Mouse (Mus musculus): Measurements from ENCODE around the gene Crispld2. TPM values are rescaled to one million over a fixed set of nuclear protein-coding genes. Genes with fewer than 3 reads are reported as not detected.

Gene Crispld2
- polyA plus RNA-seq, 1 experiment: not detected

GRCm38 (mm10) chr8:119994114-119994513 lies 1.9 kb downstream of the Crispld2 start:
- Histone ChIP-seq H3K4me1 (ENCODE audit: control insufficient read depth, insufficient read depth, low read length) (no peaks in the 10 kb centered on the region), H3K27ac (ENCODE audit: insufficient read depth, low read depth, low read length) (no peak overlapping the region), H3K4me3 (ENCODE audit: insufficient read depth, low read length) (no peak overlapping the region)
- no peak for TF ChIP-seq POLR2A (IDR thresholded peaks at IDR 0.05; ENCODE audit: borderline replicate concordance, low read depth, low read length)

- TF ChIP-seq CTCF (IDR thresholded peaks at IDR 0.05; ENCODE audit: low read depth, low read length) (no peak), POLR2A (IDR thresholded peaks at IDR 0.05; ENCODE audit: borderline replicate concordance, low read depth, low read length) (no peak)
- Histone ChIP-seq H3K4me3 (ENCODE audit: insufficient read depth, low read length) (no peak overlapping the region), H3K27ac (ENCODE audit: insufficient read depth, low read depth, low read length) (no peak overlapping the region), H3K4me1 (ENCODE audit: control insufficient read depth, insufficient read depth, low read length) (no peaks in the 10 kb centered on the region)
Measured at GRCm38 (mm10) chr8:119994556-119994955, 2.3 kb downstream of the Crispld2 start.

GRCm38 (mm10) chr8:119997266-119997665 lies 5.0 kb downstream of the Crispld2 start:
- no peak for TF ChIP-seq POLR2A (IDR thresholded peaks at IDR 0.05; ENCODE audit: borderline replicate concordance, low read depth, low read length)
- no peak for TF ChIP-seq CTCF (IDR thresholded peaks at IDR 0.05; ENCODE audit: low read depth, low read length)
- no peaks in the 10 kb centered on the region for H3K4me1 ChIP-seq (ENCODE audit: control insufficient read depth, insufficient read depth, low read length)
- no peak overlapping the region for H3K27ac ChIP-seq (ENCODE audit: insufficient read depth, low read depth, low read length)
- H3K4me3 ChIP-seq (ENCODE audit: insufficient read depth, low read length): no peak overlapping the region

GRCm38 (mm10) chr8:120000461-120000860 lies 8.2 kb downstream of the Crispld2 start:
- Histone ChIP-seq H3K4me3 (ENCODE audit: insufficient read depth, low read length) (no peak overlapping the region), H3K27ac (ENCODE audit: insufficient read depth, low read depth, low read length) (no peak overlapping the region), H3K4me1 (ENCODE audit: control insufficient read depth, insufficient read depth, low read length) (no peaks in the 10 kb centered on the region)
- no peak for TF ChIP-seq POLR2A (IDR thresholded peaks at IDR 0.05; ENCODE audit: borderline replicate concordance, low read depth, low read length)
- TF ChIP-seq CTCF (IDR thresholded peaks at IDR 0.05; ENCODE audit: low read depth, low read length): no peak

- TF ChIP-seq POLR2A (IDR thresholded peaks at IDR 0.05; ENCODE audit: borderline replicate concordance, low read depth, low read length) (no peak), CTCF (IDR thresholded peaks at IDR 0.05; ENCODE audit: low read depth, low read length) (no peak)
Measured at GRCm38 (mm10) chr8:120001712-120002111, 9.5 kb downstream of the Crispld2 start.

GRCm38 (mm10) chr8:120002348-120002747 lies 10.1 kb downstream of the Crispld2 start:
- no peak overlapping the region for H3K4me3 ChIP-seq (ENCODE audit: insufficient read depth, low read length)
- no peaks in the 10 kb centered on the region for H3K4me1 ChIP-seq (ENCODE audit: control insufficient read depth, insufficient read depth, low read length)
- no peak overlapping the region for H3K27ac ChIP-seq (ENCODE audit: insufficient read depth, low read depth, low read length)
- TF ChIP-seq CTCF (IDR thresholded peaks at IDR 0.05; ENCODE audit: low read depth, low read length) (no peak), POLR2A (IDR thresholded peaks at IDR 0.05; ENCODE audit: borderline replicate concordance, low read depth, low read length) (no peak)

More at GRCm38 (mm10) chr8:120001712-120002111, 9.5 kb downstream of the Crispld2 start:
- Histone ChIP-seq H3K27ac (ENCODE audit: insufficient read depth, low read depth, low read length) (no peak overlapping the region), H3K4me3 (ENCODE audit: insufficient read depth, low read length) (no peak overlapping the region), H3K4me1 (ENCODE audit: control insufficient read depth, insufficient read depth, low read length) (no peaks in the 10 kb centered on the region)

- TF ChIP-seq POLR2A (IDR thresholded peaks at IDR 0.05; ENCODE audit: borderline replicate concordance, low read depth, low read length) (no peak), CTCF (IDR thresholded peaks at IDR 0.05; ENCODE audit: low read depth, low read length) (no peak)
- Histone ChIP-seq H3K4me1 (ENCODE audit: control insufficient read depth, insufficient read depth, low read length) (no peaks in the 10 kb centered on the region), H3K27ac (ENCODE audit: insufficient read depth, low read depth, low read length) (no peak overlapping the region), H3K4me3 (ENCODE audit: insufficient read depth, low read length) (no peak overlapping the region)
Measured at GRCm38 (mm10) chr8:120004154-120004702, 12.0 kb downstream of the Crispld2 start.

GRCm38 (mm10) chr8:120004705-120005381 lies 12.6 kb downstream of the Crispld2 start:
- no peaks in the 10 kb centered on the region for H3K4me1 ChIP-seq (ENCODE audit: control insufficient read depth, insufficient read depth, low read length)
- H3K4me3 ChIP-seq (ENCODE audit: insufficient read depth, low read length): no peak overlapping the region
- no peak for TF ChIP-seq POLR2A (IDR thresholded peaks at IDR 0.05; ENCODE audit: borderline replicate concordance, low read depth, low read length)
- no peak for TF ChIP-seq CTCF (IDR thresholded peaks at IDR 0.05; ENCODE audit: low read depth, low read length)
- H3K27ac ChIP-seq (ENCODE audit: insufficient read depth, low read depth, low read length): no peak overlapping the region

GRCm38 (mm10) chr8:120006645-120007160 lies 14.5 kb downstream of the Crispld2 start:
- H3K4me3 ChIP-seq (ENCODE audit: insufficient read depth, low read length): no peak overlapping the region
- TF ChIP-seq POLR2A (IDR thresholded peaks at IDR 0.05; ENCODE audit: borderline replicate concordance, low read depth, low read length) (no peak), CTCF (IDR thresholded peaks at IDR 0.05; ENCODE audit: low read depth, low read length) (no peak)

GRCm38 (mm10) chr8:120007178-120007577 lies 14.9 kb downstream of the Crispld2 start:
- no peak overlapping the region for H3K27ac ChIP-seq (ENCODE audit: insufficient read depth, low read depth, low read length)
- no peaks in the 10 kb centered on the region; the same call in 1 of the 2 replicates for H3K4me1 ChIP-seq (ENCODE audit: control insufficient read depth, insufficient read depth, low read length)
- H3K4me3 ChIP-seq (ENCODE audit: insufficient read depth, low read length): no peak overlapping the region
- TF ChIP-seq CTCF (IDR thresholded peaks at IDR 0.05; ENCODE audit: low read depth, low read length): no peak
- TF ChIP-seq POLR2A (IDR thresholded peaks at IDR 0.05; ENCODE audit: borderline replicate concordance, low read depth, low read length): no peak

More at GRCm38 (mm10) chr8:120006645-120007160, 14.5 kb downstream of the Crispld2 start:
- H3K4me1 ChIP-seq (ENCODE audit: control insufficient read depth, insufficient read depth, low read length): no peaks in the 10 kb centered on the region; the same call in 1 of the 2 replicates
- no peak overlapping the region for H3K27ac ChIP-seq (ENCODE audit: insufficient read depth, low read depth, low read length)

All from bone marrow macrophage, adult 2 months (primary cell).